Mouse (Mus musculus) spleen, adult 2 months (tissue): Measurements from ENCODE around the gene 1700019N19Rik. TPM values are rescaled to one million over a fixed set of nuclear protein-coding genes. Genes with fewer than 3 reads are reported as not detected.

Source experiments
- DNase-seq, 2 experiments: peaks; one replicate each; pipeline versions ENCODE4 v3.0.0 to v3.0.0-alpha.2; 2012 to 2021; ENCODE audit warnings: low spot score in 2 of 2, low read depth in 1 of 2
- H3K27ac ChIP-seq: fragments of 200-500 bp; 2 replicates; pipeline ENCODE4 v1.5.1; 2012; ENCODE audit warnings: low read length, inconsistent platforms; ENCODE audit not compliant: insufficient read depth
- H3K27me3 ChIP-seq: fragments of 200-500 bp; 2 replicates; pipeline ENCODE4 v1.6.1; 2012; ENCODE audit warnings: mild to moderate bottlenecking, moderate library complexity, low read length, inconsistent platforms; ENCODE audit not compliant: control insufficient read depth, insufficient read depth
- H3K36me3 ChIP-seq: fragments of 200-500 bp; 2 replicates; pipeline ENCODE4 v1.6.1; 2012; ENCODE audit warnings: mild to moderate bottlenecking, low read length, inconsistent platforms; ENCODE audit not compliant: control insufficient read depth, insufficient read depth
- H3K4me1 ChIP-seq: fragments of 200-500 bp; 2 replicates; pipeline ENCODE4 v1.6.1; 2011; ENCODE audit warnings: inconsistent platforms; ENCODE audit not compliant: control insufficient read depth, insufficient read depth, insufficient read length
- H3K4me3 ChIP-seq: fragments of 200-500 bp; 2 replicates; pipeline ENCODE4 v1.5.1; 2011; ENCODE audit warnings: mild to moderate bottlenecking, inconsistent platforms; ENCODE audit not compliant: insufficient read depth, insufficient read length; ENCODE audit errors: extremely low read depth
- CTCF ChIP-seq: fragments of 200-500 bp; IDR thresholded peaks from 2 replicates; pipeline ENCODE4 v1.5.1; 2011; ENCODE audit warnings: mild to moderate bottlenecking, inconsistent platforms; ENCODE audit not compliant: insufficient read depth, insufficient read length, insufficient replicate concordance; ENCODE audit errors: extremely low read depth
- POLR2A ChIP-seq: fragments of 200-500 bp; IDR thresholded peaks from 2 replicates; pipeline ENCODE4 v1.6.1; 2011; ENCODE audit warnings: low read depth, low read length, inconsistent platforms
- WGBS: fragments of 180-500 bp; shearing (Covaris S2); methylation state at CpG from one replicate; pipeline ENCODE4 v1.1.7; 2018; 5-methylcytosine and 5-hydroxymethylcytosine counted together
- polyA plus RNA-seq: library from polyadenylated mRNA; depleted of rRNA; stranded (reverse); fragments of >200 nt; gene quantifications from 2 replicates; pipeline ENCODE4 v1.2.3, GENCODE M21; 2012

The 1700019N19Rik gene
- polyA plus RNA-seq, 1 experiment = not detected

- H3K27ac ChIP-seq = no peak overlapping the region
- WGBS = 76% methylated on average over 5 of the region's 5 CpGs
- DNase-seq = no peak
- H3K27me3 ChIP-seq = no peaks in the 10 kb centered on the region
- TF ChIP-seq POLR2A = no peak
- no peak for TF ChIP-seq CTCF
- no peak overlapping the region for H3K4me3 ChIP-seq
- H3K4me1 ChIP-seq = no peaks in the 10 kb centered on the region
- no peaks in the 10 kb centered on the region for H3K36me3 ChIP-seq
Measured at GRCm38 (mm10) chr19:58776461-58776860, 17.8 kb downstream of the 1700019N19Rik start.

- Histone ChIP-seq H3K4me3 (no peak overlapping the region), H3K4me1 (no peaks in the 10 kb centered on the region), H3K27ac (no peak overlapping the region), H3K27me3 (no peaks in the 10 kb centered on the region), H3K36me3 (no peaks in the 10 kb centered on the region)
- WGBS = 95% methylated on average over 6 of the region's 6 CpGs
- DNase-seq = no peak
- no peak for TF ChIP-seq POLR2A
- TF ChIP-seq CTCF = no peak
Measured at GRCm38 (mm10) chr19:58767329-58767728, 26.9 kb downstream of the 1700019N19Rik start.

DNA sequence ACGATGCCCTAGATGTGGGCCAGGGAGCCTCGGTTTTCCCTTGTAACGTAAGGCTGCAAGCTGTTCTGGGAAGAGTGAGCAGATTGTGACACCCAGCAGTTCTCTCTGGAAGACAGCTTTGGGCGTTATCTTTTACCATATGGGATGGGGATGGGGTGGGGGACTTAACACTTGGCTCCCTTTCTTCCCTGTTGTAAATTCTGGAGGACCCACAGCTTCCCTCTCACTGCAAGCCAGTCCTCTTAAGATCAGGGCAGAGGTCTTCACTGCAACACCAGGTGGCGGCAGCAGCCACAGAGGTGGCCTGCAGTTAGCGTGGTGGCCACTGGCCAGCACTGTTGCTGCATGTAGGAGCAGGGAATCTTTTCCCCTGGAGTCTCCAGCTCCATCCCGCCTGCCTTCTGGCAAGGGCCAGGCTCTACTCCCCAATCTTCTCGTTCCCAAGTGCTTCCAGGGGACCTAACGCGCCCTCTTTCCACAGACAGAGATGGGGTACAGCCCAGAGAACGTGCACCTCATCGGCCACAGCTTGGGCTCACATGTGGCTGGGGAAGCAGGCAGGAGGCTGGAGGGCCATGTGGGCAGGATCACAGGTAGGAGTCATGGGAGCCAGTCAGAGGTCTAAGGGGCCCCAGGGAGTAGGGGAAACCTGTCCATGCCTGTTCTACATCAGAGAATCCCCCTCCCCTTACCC is 31.3 kb downstream of the 1700019N19Rik start:
- WGBS = 25% methylated on average over 12 of the region's 12 CpGs
- Histone ChIP-seq H3K27me3 (no peaks in the 10 kb centered on the region), H3K4me1 (no peaks in the 10 kb centered on the region), H3K36me3 (no peaks in the 10 kb centered on the region), H3K27ac (no peak overlapping the region), H3K4me3 (no peak overlapping the region)
- 0 out of 2 replicates have a peak, but pooled peaks have one; percentile 4 for TF ChIP-seq CTCF
- TF ChIP-seq POLR2A = no peak
- DNase-seq = no peak

GRCm38 (mm10) chr19:58762316-58762715 is 31.9 kb downstream of the 1700019N19Rik start:
- no peak for TF ChIP-seq CTCF
- no peak for TF ChIP-seq POLR2A
- 30% methylated on average over 6 of the region's 6 CpGs for WGBS
- H3K27me3 ChIP-seq = no peaks in the 10 kb centered on the region
- H3K36me3 ChIP-seq = no peaks in the 10 kb centered on the region
- H3K4me1 ChIP-seq = no peaks in the 10 kb centered on the region
- H3K4me3 ChIP-seq = no peak overlapping the region
- H3K27ac ChIP-seq = no peak overlapping the region
- DNase-seq = no peak

DNA sequence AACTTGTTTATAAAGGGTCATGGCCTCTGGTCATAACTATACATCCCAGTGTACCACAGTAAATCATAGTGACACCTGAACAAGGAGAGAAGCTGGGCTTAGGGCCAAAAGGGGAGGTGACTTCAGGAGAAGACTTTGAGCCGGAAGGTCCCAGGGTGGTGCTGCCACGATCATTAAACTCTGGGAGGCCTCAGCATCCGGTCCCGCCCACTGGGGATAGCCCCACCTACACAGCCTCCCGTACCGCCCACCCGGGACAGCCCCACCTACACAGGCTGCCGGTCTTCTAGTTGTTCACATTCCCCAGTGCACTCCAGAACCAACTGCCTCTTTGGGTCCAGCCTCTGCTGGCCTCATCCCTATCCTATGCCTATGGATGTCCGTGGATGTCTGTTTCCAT is 34.8 kb downstream of the 1700019N19Rik start, which contains the start of gene Pnliprp2:
Gene Pnliprp2, plus strand, starts transcription at position 297 of the 400 bp plus-strand sequence.
- no peak within 1 kb of the TSS for H3K4me3 ChIP-seq
- DNase-seq = no peak
- H3K27me3 ChIP-seq = no peaks in the 10 kb centered on the region
- WGBS = 65% methylated on average over 9 of the region's 9 CpGs
- no peaks in the 10 kb centered on the region for H3K4me1 ChIP-seq
- H3K27ac ChIP-seq = no peak within 1 kb of the TSS
- no peaks in the 10 kb centered on the region for H3K36me3 ChIP-seq
- TF ChIP-seq POLR2A (no peak), CTCF (no peak)

GRCm38 (mm10) chr19:58758871-58759270 is 35.4 kb downstream of the 1700019N19Rik start:
- no peak overlapping the region for H3K4me3 ChIP-seq
- DNase-seq = no peak
- no peaks in the 10 kb centered on the region for H3K36me3 ChIP-seq
- 94% methylated on average over 4 of the region's 4 CpGs for WGBS
- H3K27me3 ChIP-seq = no peaks in the 10 kb centered on the region
- TF ChIP-seq CTCF = no peak
- TF ChIP-seq POLR2A = no peak
- H3K4me1 ChIP-seq = no peaks in the 10 kb centered on the region
- no peak overlapping the region for H3K27ac ChIP-seq

GRCm38 (mm10) chr19:58751504-58751903 is 42.8 kb downstream of the 1700019N19Rik start:
- Histone ChIP-seq H3K27ac (no peak overlapping the region), H3K4me1 (no peaks in the 10 kb centered on the region), H3K36me3 (no peaks in the 10 kb centered on the region), H3K4me3 (no peak overlapping the region), H3K27me3 (no peaks in the 10 kb centered on the region)
- TF ChIP-seq POLR2A = no peak
- TF ChIP-seq CTCF = no peak
- 54% methylated on average over 2 of the region's 2 CpGs for WGBS
- DNase-seq = no peak
